Mouse (Mus musculus) CH12.LX (cell line): ENCODE results near the gene Klrb1f.

Source experiments
- CTCF ChIP-seq, 2 experiments: IDR thresholded peaks in 1 of 2; conservative IDR thresholded peaks in 1 of 2; 2 replicates each; pipeline ENCODE4 v1.5.1; 2011 to 2012; ENCODE audit warnings: low read depth in 2 of 2, low read length in 2 of 2, improper control_type of control experiment in 1 of 2, inconsistent platforms in 1 of 2, mild to moderate bottlenecking in 1 of 2, moderate library complexity in 1 of 2
- E2F4 ChIP-seq: IDR thresholded peaks from 2 replicates; pipeline ENCODE4 v1.6.1; 2011; ENCODE audit warnings: low read depth, low read length, improper control_type of control experiment; ENCODE audit not compliant: insufficient replicate concordance
- EP300 ChIP-seq: IDR thresholded peaks from 2 replicates; pipeline ENCODE4 v1.6.1; 2011; ENCODE audit warnings: low read length, improper control_type of control experiment
- HCFC1 ChIP-seq: IDR thresholded peaks from 2 replicates; pipeline ENCODE4 v1.6.1; 2012; ENCODE audit warnings: low read depth, mild to moderate bottlenecking, inconsistent platforms, low read length, improper control_type of control experiment
- JUND ChIP-seq: conservative IDR thresholded peaks from 2 replicates; pipeline ENCODE4 v1.6.1; 2011; ENCODE audit warnings: low read depth, low read length, improper control_type of control experiment
- SIN3A ChIP-seq: IDR thresholded peaks from 2 replicates; pipeline ENCODE4 v1.6.1; 2012; ENCODE audit warnings: low read length, improper control_type of control experiment, inconsistent platforms
- TCF12 ChIP-seq: IDR thresholded peaks from 2 replicates; pipeline ENCODE4 v1.6.1; 2014; ENCODE audit warnings: low read depth, mild to moderate bottlenecking, inconsistent platforms, low read length, improper control_type of control experiment

- TF ChIP-seq E2F4 (no peak), HCFC1 (no peak), JUND (no peak), TCF12 (no peak), EP300 (no peak), CTCF (conservative IDR thresholded peaks at IDR 0.05 in 1 of 2, IDR thresholded peaks at IDR 0.05 in 1 of 2; ENCODE audit: low read depth in 2 of 2, low read length in 2 of 2) (no peak), SIN3A (no peak)
Observed at GRCm38 (mm10) chr6:129101604-129102003, 55.9 kb downstream of the Klrb1f start.
